In the genomic region with DNA sequence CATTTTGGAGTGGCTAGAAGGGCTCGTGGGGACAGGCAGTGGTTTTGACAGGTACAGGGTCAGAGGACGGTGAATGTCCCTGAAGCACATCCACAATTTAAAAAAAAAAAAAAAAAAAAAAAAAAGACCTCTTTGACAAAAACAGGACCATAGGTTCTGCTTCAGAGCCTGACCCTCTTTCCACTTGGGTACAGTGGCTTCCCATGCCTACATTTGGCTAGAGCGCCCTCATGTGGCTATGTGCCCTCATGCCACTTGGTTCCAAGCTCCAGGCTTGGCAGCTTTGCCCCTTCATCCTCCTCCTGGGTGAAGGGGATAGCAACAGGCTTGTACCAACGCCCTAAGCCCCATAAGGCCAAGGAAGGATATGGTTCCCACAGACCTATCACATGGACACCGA, we compare ENCODE assay signal across 9 mouse cellular contexts. TPM values are rescaled to one million over a fixed set of nuclear protein-coding genes. Genes with fewer than 3 reads are reported as not detected.
A peak's percentile ranks its signal among the peaks of the same experiment; 100 is the strongest.
DNase-seq lines count a peak whose midpoint lies in the region; ATAC-seq and TF ChIP-seq lines count a peak whose summit lies in the region.
"Had no signal": no experiment of that assay in that cellular context is flagged by ENCODE, and none has a peak within 500 bp of the region (broad histone marks: within the 10 kb centered on the region; RNA-seq: fewer than 3 reads in every experiment).

No protein-coding gene starts in this region.

- H3K4me3 ChIP-seq in midbrain, embryonic 10.5 days, result no peak overlapping the region
- H3K4me3 ChIP-seq in midbrain, embryonic 15.5 days, result no peak overlapping the region
- H3K4me3 ChIP-seq in lung, adult 2 months (replicated peaks; ENCODE audit: extremely low read depth, low read depth, low read length), result no peak overlapping the region
- H3K4me3 ChIP-seq: lung, embryonic 15.5 days had no signal

- no peak for TF ChIP-seq POLR2A in lung, adult 2 months (IDR thresholded peaks at IDR 0.05; ENCODE audit: borderline replicate concordance, extremely low read depth, low read depth, low read length)

- H3K9me3 ChIP-seq in midbrain, embryonic 10.5 days (replicated peaks), result no peaks in the 10 kb centered on the region
- 0 out of 2 replicates have a peak, but pooled peaks cover 3% of the 10 kb centered on the region for H3K9me3 ChIP-seq in midbrain, embryonic 15.5 days
- H3K9me3 ChIP-seq: lung, embryonic 15.5 days had no signal

- no peaks in the 10 kb centered on the region for H3K27me3 ChIP-seq in midbrain, embryonic 10.5 days (ENCODE audit: low read depth, poor library complexity, severe bottlenecking)
- H3K27me3 ChIP-seq in midbrain, embryonic 15.5 days (replicated peaks), result no peaks in the 10 kb centered on the region
- H3K27me3 ChIP-seq: lung, embryonic 15.5 days had no signal

- DNase-seq in midbrain, embryonic 10.5 days (ENCODE audit: low spot score), result peak; percentile 44
- DNase-seq in adrenal gland, postnatal 10 days, result peak; percentile 84
- peak; percentile 43 for DNase-seq in embryo, embryonic 11.5 days (ENCODE audit: low read depth, low spot score)
- DNase-seq in lung, adult 2 months, result peak; percentile 61
- DNase-seq in right cerebral cortex, postnatal 14 days, result peak; percentile 79

- 60% methylated on average over 5 of the region's 5 CpGs for WGBS in midbrain, embryonic 10.5 days
- 53% methylated on average over 5 of the region's 5 CpGs for WGBS in midbrain, embryonic 15.5 days
- 57% methylated on average over 5 of the region's 5 CpGs for WGBS in lung, adult 2 months

- ATAC-seq in midbrain, embryonic 15.5 days (replicated peaks), result no peak
- ATAC-seq in inflammation-experienced regulatory T-cells, adult 6 months, result peak; percentile 32
- ATAC-seq in erythroid progenitor cell, adult 5-6 weeks (replicated peaks; ENCODE audit: low FRiP score, poor library complexity, severe bottlenecking), result no peak

- TF ChIP-seq CTCF in lung, adult 2 months (IDR thresholded peaks at IDR 0.05; ENCODE audit: insufficient read depth, low read length), result peak; percentile 81

- H3K4me2 ChIP-seq in midbrain, embryonic 15.5 days, result no peak overlapping the region
- H3K4me2 ChIP-seq: lung, embryonic 15.5 days had no signal

- no peaks in the 10 kb centered on the region for H3K36me3 ChIP-seq in midbrain, embryonic 10.5 days
- 0 out of 2 replicates have a peak, but pooled peaks cover 2% of the 10 kb centered on the region for H3K36me3 ChIP-seq in midbrain, embryonic 15.5 days (replicated peaks)
- H3K36me3 ChIP-seq: lung, embryonic 15.5 days had no signal

- no peak overlapping the region for H3K9ac ChIP-seq in midbrain, embryonic 15.5 days
- H3K9ac ChIP-seq: lung, embryonic 15.5 days had no signal

- no peaks in the 10 kb centered on the region for H3K4me1 ChIP-seq in midbrain, embryonic 10.5 days
- H3K4me1 ChIP-seq in midbrain, embryonic 15.5 days, result no peaks in the 10 kb centered on the region
- H3K4me1 ChIP-seq in lung, adult 2 months (ENCODE audit: control insufficient read depth, insufficient read depth, low read length), result no peaks in the 10 kb centered on the region
- H3K4me1 ChIP-seq: lung, embryonic 15.5 days had no signal

- H3K27ac ChIP-seq in midbrain, embryonic 10.5 days (replicated peaks), result no peak overlapping the region
- H3K27ac ChIP-seq in midbrain, embryonic 15.5 days, result no peak overlapping the region
- H3K27ac ChIP-seq: lung, embryonic 15.5 days had no signal

RNA-seq across cellular contexts. Expression of a gene that starts 39.8 kb away (rescaled TPM):
- polyA plus RNA-seq in midbrain, embryonic 10.5 days (2016; fragmentation: Nextera tagmentation; extraction: Ambion mirVana), result not detected in 2 replicates
- polyA plus RNA-seq in midbrain, embryonic 15.5 days (2015; fragmentation: Nextera tagmentation; extraction: Ambion mirVana), result not detected in 2 replicates
- total RNA-seq in adrenal gland, postnatal 10 days (2021), result not detected
- not detected for polyA plus RNA-seq in inflammation-experienced regulatory T-cells, adult 6 months (2017; shearing (Covaris generic))
- not detected in 2 replicates for polyA plus RNA-seq in lung, adult 2 months (2012; rRNA removed)
- total RNA-seq in erythroid progenitor cell, adult 5-6 weeks (2015; ENCODE audit: low replicate concordance), result not detected in 2 replicates
- not detected in 2 replicates for total RNA-seq in erythroid progenitor cell, adult 5-6 weeks (2017; ENCODE audit: low replicate concordance)
- polyA plus RNA-seq: lung, embryonic 15.5 days had no signal

RNA-seq across cellular contexts. Expression of a gene that starts 56.4 kb away (rescaled TPM):
- not detected in 2 replicates for polyA plus RNA-seq in midbrain, embryonic 10.5 days (2016; fragmentation: Nextera tagmentation; extraction: Ambion mirVana)
- polyA plus RNA-seq in midbrain, embryonic 15.5 days (2015; fragmentation: Nextera tagmentation; extraction: Ambion mirVana), result 0.15 and 0.22 TPM in 2 replicates
- not detected for total RNA-seq in adrenal gland, postnatal 10 days (2021)
- not detected for polyA plus RNA-seq in inflammation-experienced regulatory T-cells, adult 6 months (2017; shearing (Covaris generic))
- polyA plus RNA-seq in lung, adult 2 months (2012; rRNA removed), result 0.27 and 0.68 TPM in 2 replicates
- total RNA-seq in erythroid progenitor cell, adult 5-6 weeks (2015; ENCODE audit: low replicate concordance), result not detected in 2 replicates
- not detected in 2 replicates for total RNA-seq in erythroid progenitor cell, adult 5-6 weeks (2017; ENCODE audit: low replicate concordance)
